Comparison of ENCODE assay signal across 8 mouse cellular contexts in genomic region chr5:23851160-23851555, GRCm38 (mm10). TPM values are rescaled to one million over a fixed set of nuclear protein-coding genes. Genes with fewer than 3 reads are reported as not detected.
A peak's percentile ranks its signal among the peaks of the same experiment; 100 is the strongest.
DNase-seq lines count a peak whose midpoint lies in the region; ATAC-seq and TF ChIP-seq lines count a peak whose summit lies in the region.
"Not testable (repeated sequence)": the region's sequence is repeated elsewhere in the genome, so short reads cannot be mapped to it uniquely, and the experiment has no call there.

No protein-coding gene starts in this region.

- WGBS in heart, embryonic 13.5 days, result 6% methylated on average over 4 of the region's 4 CpGs
- WGBS in intestine, embryonic 16.5 days, result 6% methylated on average over 4 of the region's 4 CpGs
- WGBS in liver, adult 2 months, result 5% methylated on average over 4 of the region's 4 CpGs
- 14% methylated on average over 4 of the region's 4 CpGs for WGBS in midbrain, embryonic 12.5 days
- WGBS in spleen, adult 2 months, result 5% methylated on average over 4 of the region's 4 CpGs

- H3K79me2 ChIP-seq in liver, adult 2 months (ENCODE audit: control insufficient read depth, insufficient read depth, low read length), result not testable (repeated sequence)

- not testable (repeated sequence) for H3K27me3 ChIP-seq in heart, embryonic 13.5 days (replicated peaks); intestine, embryonic 16.5 days (replicated peaks; ENCODE audit: control insufficient read depth, insufficient read depth, low read length); midbrain, embryonic 12.5 days; spleen, adult 2 months (ENCODE audit: control insufficient read depth, insufficient read depth, low read length)
- H3K27me3 ChIP-seq in liver, adult 2 months (ENCODE audit: control insufficient read depth, insufficient read depth, low read length), result peaks cover 13% of the 10 kb centered on the region

- H3K9ac ChIP-seq in heart, embryonic 13.5 days, result peak overlapping the region; percentile 94
- peak overlapping the region; percentile 92 for H3K9ac ChIP-seq in intestine, embryonic 16.5 days (ENCODE audit: low read depth, low read length)
- H3K9ac ChIP-seq in liver, adult 2 months (ENCODE audit: low read depth, low read length), result peak overlapping the region; percentile 85
- H3K9ac ChIP-seq in midbrain, embryonic 12.5 days (replicated peaks), result peak overlapping the region; percentile 71

- H3K4me1 ChIP-seq in embryonic fibroblast, embryonic 13.5 days (ENCODE audit: control insufficient read depth, insufficient read depth, low read length); intestine, embryonic 16.5 days (ENCODE audit: control insufficient read depth, insufficient read depth, low read length); liver, adult 2 months (ENCODE audit: control insufficient read depth, insufficient read depth, low read length); midbrain, embryonic 12.5 days; spleen, adult 2 months (ENCODE audit: control insufficient read depth, insufficient read depth, insufficient read length): not testable (repeated sequence)
- peaks cover 13% of the 10 kb centered on the region for H3K4me1 ChIP-seq in heart, embryonic 13.5 days

- peak overlapping the region; percentile 84 for H3K4me2 ChIP-seq in heart, embryonic 13.5 days
- peak overlapping the region; percentile 66 for H3K4me2 ChIP-seq in intestine, embryonic 16.5 days (ENCODE audit: low read depth, low read length)
- H3K4me2 ChIP-seq in midbrain, embryonic 12.5 days (replicated peaks), result peak overlapping the region; percentile 79

- peak overlapping the region; percentile 66; the same call in 1 of the 2 replicates for H3K27ac ChIP-seq in embryonic fibroblast, embryonic 13.5 days (ENCODE audit: insufficient read depth, low read length)
- H3K27ac ChIP-seq in heart, embryonic 13.5 days (replicated peaks), result peak overlapping the region; percentile 82
- peak overlapping the region; percentile 70 for H3K27ac ChIP-seq in intestine, embryonic 16.5 days (ENCODE audit: low read length)
- not testable (repeated sequence) for H3K27ac ChIP-seq in liver, adult 2 months (replicated peaks; ENCODE audit: insufficient read depth, low read depth, low read length); midbrain, embryonic 12.5 days (replicated peaks)
- H3K27ac ChIP-seq in spleen, adult 2 months (ENCODE audit: insufficient read depth, low read length), result peak overlapping the region; percentile 79; the same call in 1 of the 2 replicates

- H3K36me3 ChIP-seq in heart, embryonic 13.5 days, result peaks cover 42% of the 10 kb centered on the region
- peaks cover 13% of the 10 kb centered on the region for H3K36me3 ChIP-seq in intestine, embryonic 16.5 days (ENCODE audit: control insufficient read depth, insufficient read depth, low read length)
- not testable (repeated sequence) for H3K36me3 ChIP-seq in liver, adult 2 months (ENCODE audit: control insufficient read depth, insufficient read depth, low read length)
- peaks cover 41% of the 10 kb centered on the region for H3K36me3 ChIP-seq in midbrain, embryonic 12.5 days
- peaks cover 26% of the 10 kb centered on the region for H3K36me3 ChIP-seq in spleen, adult 2 months (ENCODE audit: control insufficient read depth, insufficient read depth, low read length)

- not testable (repeated sequence) for ATAC-seq in heart, embryonic 13.5 days (ENCODE audit: extremely low read depth, insufficient number of reproducible peaks, low FRiP score, low TSS enrichment); intestine, embryonic 16.5 days; midbrain, embryonic 12.5 days (ENCODE audit: low FRiP score, low read depth)

- not testable (repeated sequence) for TF ChIP-seq POLR2A in embryonic fibroblast, embryonic 13.5 days (IDR thresholded peaks at IDR 0.05; ENCODE audit: low read depth, low read length); liver, adult 2 months (IDR thresholded peaks at IDR 0.05; ENCODE audit: extremely low read depth, insufficient read depth, low read length); spleen, adult 2 months (IDR thresholded peaks at IDR 0.05; ENCODE audit: low read depth, low read length)

- not testable (repeated sequence) for TF ChIP-seq CTCF in embryonic fibroblast, embryonic 13.5 days (IDR thresholded peaks at IDR 0.05; ENCODE audit: borderline replicate concordance, insufficient read depth, low read length); liver, adult 2 months (IDR thresholded peaks at IDR 0.05; ENCODE audit: low read depth, low read length); spleen, adult 2 months (IDR thresholded peaks at IDR 0.05; ENCODE audit: extremely low read depth, insufficient read depth, insufficient read length, insufficient replicate concordance)

- H3K4me3 ChIP-seq in embryonic fibroblast, embryonic 13.5 days (ENCODE audit: insufficient read depth, low read length), result peak overlapping the region; percentile 90
- H3K4me3 ChIP-seq in heart, embryonic 13.5 days, result peak overlapping the region; percentile 92
- H3K4me3 ChIP-seq in intestine, embryonic 16.5 days (ENCODE audit: low read length), result peak overlapping the region; percentile 74
- peak overlapping the region; percentile 95 for H3K4me3 ChIP-seq in liver, adult 2 months (ENCODE audit: insufficient read depth, low read depth, low read length)
- peak overlapping the region; percentile 78 for H3K4me3 ChIP-seq in midbrain, embryonic 12.5 days
- H3K4me3 ChIP-seq in spleen, adult 2 months (ENCODE audit: extremely low read depth, insufficient read depth, insufficient read length), result peak overlapping the region; percentile 82

- DNase-seq in 416B (ENCODE audit: low read depth) (peak; percentile 55), adipocyte (ENCODE audit: low spot score) (peak; percentile 47)
- peak; percentile 14 for DNase-seq in liver, adult 2 months (ENCODE audit: extremely low read depth, low read depth, low spot score)
- DNase-seq in spleen, adult 2 months (ENCODE audit: low read depth in 1 of 2, low spot score in 2 of 2), result not testable (repeated sequence)

- H3K9me3 ChIP-seq in heart, embryonic 13.5 days; intestine, embryonic 16.5 days (ENCODE audit: control insufficient read depth, low read length); midbrain, embryonic 12.5 days: not testable (repeated sequence)

RNA-seq across cellular contexts. Expression of gene Tomm7, which starts 7.2 kb away (rescaled TPM):
- polyA plus RNA-seq in embryonic fibroblast, embryonic 13.5 days (2011; ENCODE audit: insufficient read length, low read depth, missing spikeins), result 52.8 and 66.3 TPM in 2 replicates
- 92.0 and 100 TPM in 2 replicates for polyA plus RNA-seq in heart, embryonic 13.5 days (2015; fragmentation: Nextera tagmentation; extraction: Ambion mirVana)
- polyA plus RNA-seq in intestine, embryonic 16.5 days (2015; fragmentation: Nextera tagmentation; extraction: Ambion mirVana), result 119 and 123 TPM in 2 replicates
- 54.5 and 66.2 TPM in 2 replicates for total RNA-seq in liver, adult 2 months (2014; rRNA removed)
- 31.0 and 33.8 TPM in 2 replicates for polyA plus RNA-seq in liver, adult 2 months (2012; rRNA removed)
- polyA plus RNA-seq in midbrain, embryonic 12.5 days (2016; fragmentation: Nextera tagmentation; extraction: Ambion mirVana), result 117 and 119 TPM in 2 replicates
- 10.3 and 12.6 TPM in 2 replicates for polyA plus RNA-seq in spleen, adult 2 months (2012; rRNA removed)
